ENCODE assay signal across 12 mouse cellular contexts in the genomic region with DNA sequence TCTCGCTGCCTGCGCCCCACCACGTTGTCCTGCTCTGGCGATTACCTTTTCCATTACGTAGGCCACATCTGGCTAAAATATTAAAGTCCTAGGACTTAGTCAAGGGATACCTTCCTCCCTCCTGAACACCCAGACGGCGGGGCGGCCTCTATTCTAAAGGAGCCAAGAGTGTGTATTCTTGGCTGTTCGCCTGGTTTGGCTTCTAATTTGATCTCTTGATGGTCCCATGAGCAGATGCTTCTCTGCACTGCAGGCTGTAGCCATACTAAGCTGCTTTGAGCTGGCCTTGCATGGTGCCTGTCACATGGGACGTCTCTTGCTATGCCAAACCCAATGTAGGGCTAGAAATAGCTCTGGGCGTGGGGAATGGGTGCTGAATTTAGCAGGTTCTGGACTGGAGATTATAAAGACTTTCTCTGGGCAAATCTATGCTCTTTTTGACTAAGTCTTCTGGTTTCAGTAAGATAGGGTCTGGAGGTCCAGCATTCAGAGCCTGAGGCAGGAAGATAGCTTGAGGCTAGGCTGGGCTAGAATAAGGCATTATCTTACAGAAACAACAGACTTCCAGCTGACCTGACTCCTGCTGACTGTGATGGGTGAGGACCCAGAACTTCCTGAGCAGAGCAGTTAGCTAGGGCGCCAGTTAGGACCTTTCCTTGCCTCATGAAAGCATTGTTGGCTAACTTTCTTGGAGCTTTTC. TPM values are rescaled to one million over a fixed set of nuclear protein-coding genes. Genes with fewer than 3 reads are reported as not detected.
DNase-seq lines count a peak whose midpoint lies in the region; ATAC-seq and TF ChIP-seq lines count a peak whose summit lies in the region.
"Had no signal": no experiment of that assay in that cellular context is flagged by ENCODE, and none has a peak within 500 bp of the region (broad histone marks: within the 10 kb centered on the region; RNA-seq: fewer than 3 reads in every experiment).

No protein-coding gene starts in this region.

- H3K9ac ChIP-seq in forebrain, embryonic 11.5 days (ENCODE audit: low read length) = no peak overlapping the region
- no peak overlapping the region for H3K9ac ChIP-seq in forebrain, embryonic 12.5 days
- H3K9ac ChIP-seq in heart, embryonic 13.5 days = no peak overlapping the region
- no peak overlapping the region for H3K9ac ChIP-seq in liver, postnatal 0 days (replicated peaks)
- H3K9ac ChIP-seq in kidney, embryonic 15.5 days = no peak overlapping the region
- H3K9ac ChIP-seq: hindbrain, embryonic 15.5 days; neural tube, embryonic 13.5 days had no signal

- peak; percentile 45 for DNase-seq in forebrain, embryonic 11.5 days (ENCODE audit: low spot score)
- peak; percentile 36 to 56 for DNase-seq in cerebellum, postnatal 36 days
- DNase-seq in liver, postnatal 0 days = no peak
- DNase-seq in urinary bladder, postnatal 14 days (ENCODE audit: low spot score) = no peak
- DNase-seq: right cerebral cortex, postnatal 4 days had no signal

- H3K4me2 ChIP-seq in forebrain, embryonic 11.5 days (ENCODE audit: low read depth, low read length, severe bottlenecking) = no peak overlapping the region
- H3K4me2 ChIP-seq in forebrain, embryonic 12.5 days = no peak overlapping the region
- no peak overlapping the region for H3K4me2 ChIP-seq in heart, embryonic 13.5 days
- no peak overlapping the region for H3K4me2 ChIP-seq in liver, postnatal 0 days (ENCODE audit: low read depth, low read length)
- H3K4me2 ChIP-seq in kidney, embryonic 15.5 days = no peak overlapping the region
- H3K4me2 ChIP-seq: hindbrain, embryonic 15.5 days; neural tube, embryonic 13.5 days had no signal

- no peaks in the 10 kb centered on the region for H3K4me1 ChIP-seq in forebrain, embryonic 11.5 days (replicated peaks; ENCODE audit: control insufficient read depth, insufficient read depth, low read length)
- no peaks in the 10 kb centered on the region for H3K4me1 ChIP-seq in forebrain, embryonic 12.5 days
- peaks cover 35% of the 10 kb centered on the region for H3K4me1 ChIP-seq in heart, embryonic 13.5 days
- 0 out of 2 replicates have a peak, but pooled peaks cover 2% of the 10 kb centered on the region for H3K4me1 ChIP-seq in liver, postnatal 0 days (ENCODE audit: insufficient read depth)
- no peaks in the 10 kb centered on the region for H3K4me1 ChIP-seq in kidney, embryonic 15.5 days
- H3K4me1 ChIP-seq: hindbrain, embryonic 15.5 days; midbrain, embryonic 10.5 days; neural tube, embryonic 13.5 days had no signal

- no peak for ATAC-seq in forebrain, embryonic 11.5 days (replicated peaks; ENCODE audit: low FRiP score)
- ATAC-seq in forebrain, embryonic 12.5 days (ENCODE audit: low FRiP score) = no peak
- ATAC-seq in heart, embryonic 13.5 days (ENCODE audit: extremely low read depth, insufficient number of reproducible peaks, low FRiP score, low TSS enrichment) = no peak
- ATAC-seq in liver, postnatal 0 days = peak; percentile 75
- ATAC-seq in kidney, embryonic 15.5 days (replicated peaks; ENCODE audit: low FRiP score) = no peak
- ATAC-seq in monocyte, adult 5-6 weeks (replicated peaks; ENCODE audit: insufficient number of reproducible peaks, low FRiP score, low TSS enrichment, poor library complexity, severe bottlenecking) = no peak

- no peaks in the 10 kb centered on the region for H3K27me3 ChIP-seq in forebrain, embryonic 11.5 days (ENCODE audit: control insufficient read depth, insufficient read depth, low read length)
- H3K27me3 ChIP-seq in forebrain, embryonic 12.5 days = no peaks in the 10 kb centered on the region
- H3K27me3 ChIP-seq in heart, embryonic 13.5 days (replicated peaks) = no peaks in the 10 kb centered on the region
- H3K27me3 ChIP-seq in liver, postnatal 0 days (ENCODE audit: insufficient read depth, low read length) = peaks cover 72% of the 10 kb centered on the region
- H3K27me3 ChIP-seq in kidney, embryonic 15.5 days = no peaks in the 10 kb centered on the region
- H3K27me3 ChIP-seq: hindbrain, embryonic 15.5 days; neural tube, embryonic 13.5 days had no signal

- no peak overlapping the region for H3K4me3 ChIP-seq in forebrain, embryonic 11.5 days (ENCODE audit: low read depth, low read length)
- H3K4me3 ChIP-seq in forebrain, embryonic 12.5 days (replicated peaks) = no peak overlapping the region
- no peak overlapping the region for H3K4me3 ChIP-seq in heart, embryonic 13.5 days
- H3K4me3 ChIP-seq in liver, postnatal 0 days (ENCODE audit: low read depth, low read length) = no peak overlapping the region
- H3K4me3 ChIP-seq in kidney, embryonic 15.5 days (replicated peaks) = no peak overlapping the region
- H3K4me3 ChIP-seq: hindbrain, embryonic 15.5 days; midbrain, embryonic 10.5 days; neural tube, embryonic 13.5 days had no signal

- WGBS in forebrain, embryonic 11.5 days = 90% methylated on average over 12 of the region's 12 CpGs
- 88% methylated on average over 12 of the region's 12 CpGs for WGBS in forebrain, embryonic 12.5 days
- WGBS in heart, embryonic 13.5 days = 75% methylated on average over 12 of the region's 12 CpGs
- 74% methylated on average over 12 of the region's 12 CpGs for WGBS in liver, postnatal 0 days (ENCODE audit: insufficient replicate concordance)
- 88% methylated on average over 12 of the region's 12 CpGs for WGBS in kidney, embryonic 15.5 days

- peak; percentile 75 for TF ChIP-seq EP300 in liver, postnatal 0 days (IDR thresholded peaks at IDR 0.05; ENCODE audit: low read depth)

- H3K27ac ChIP-seq in forebrain, embryonic 11.5 days (ENCODE audit: low read depth, low read length) = no peak overlapping the region
- no peak overlapping the region for H3K27ac ChIP-seq in forebrain, embryonic 12.5 days
- H3K27ac ChIP-seq in heart, embryonic 13.5 days (replicated peaks) = peak overlapping the region; percentile 40
- H3K27ac ChIP-seq in liver, postnatal 0 days (ENCODE audit: low read depth) = no peak overlapping the region
- no peak overlapping the region for H3K27ac ChIP-seq in kidney, embryonic 15.5 days
- H3K27ac ChIP-seq: hindbrain, embryonic 15.5 days; midbrain, embryonic 10.5 days; neural tube, embryonic 13.5 days had no signal

- H3K36me3 ChIP-seq in forebrain, embryonic 11.5 days (ENCODE audit: control insufficient read depth, insufficient read depth, low read length) = peaks cover 46% of the 10 kb centered on the region
- peaks cover 98% of the 10 kb centered on the region for H3K36me3 ChIP-seq in forebrain, embryonic 12.5 days (replicated peaks)
- peaks cover 100% of the 10 kb centered on the region for H3K36me3 ChIP-seq in heart, embryonic 13.5 days
- peaks cover 51% of the 10 kb centered on the region for H3K36me3 ChIP-seq in liver, postnatal 0 days (replicated peaks; ENCODE audit: insufficient read depth, low read length)
- H3K36me3 ChIP-seq in kidney, embryonic 15.5 days = peaks cover 100% of the 10 kb centered on the region

- H3K9me3 ChIP-seq in forebrain, embryonic 11.5 days (ENCODE audit: control insufficient read depth, low read length) = no peaks in the 10 kb centered on the region
- H3K9me3 ChIP-seq in forebrain, embryonic 12.5 days = no peaks in the 10 kb centered on the region
- no peaks in the 10 kb centered on the region for H3K9me3 ChIP-seq in heart, embryonic 13.5 days
- H3K9me3 ChIP-seq in liver, postnatal 0 days (ENCODE audit: low read length) = no peaks in the 10 kb centered on the region
- H3K9me3 ChIP-seq in kidney, embryonic 15.5 days (replicated peaks) = no peaks in the 10 kb centered on the region
- H3K9me3 ChIP-seq: hindbrain, embryonic 15.5 days; midbrain, embryonic 10.5 days; neural tube, embryonic 13.5 days had no signal

- TF ChIP-seq CTCF in liver, postnatal 0 days (IDR thresholded peaks at IDR 0.05; ENCODE audit: low read depth) = no peak

RNA-seq across cellular contexts. Expression of gene Gramd2, which starts 7.6 kb away (rescaled TPM):
- 0.40 and 0.48 TPM in 2 replicates for polyA plus RNA-seq in forebrain, embryonic 11.5 days (2014; fragmentation: Nextera tagmentation; extraction: Ambion mirVana)
- 0.40 and 0.49 TPM in 2 replicates for polyA plus RNA-seq in forebrain, embryonic 12.5 days (2016; fragmentation: Nextera tagmentation; extraction: Ambion mirVana)
- 0.24 and 0.29 TPM in 2 replicates for polyA plus RNA-seq in heart, embryonic 13.5 days (2015; fragmentation: Nextera tagmentation; extraction: Ambion mirVana)
- polyA plus RNA-seq in liver, postnatal 0 days (2015; fragmentation: Nextera tagmentation; extraction: Ambion mirVana) = 0.21 and 0.22 TPM in 2 replicates
- polyA plus RNA-seq in kidney, embryonic 15.5 days (2015; fragmentation: Nextera tagmentation; extraction: Ambion mirVana) = 0.95 and 1.0 TPM in 2 replicates
- total RNA-seq in monocyte, adult 5-6 weeks (2017) = 0.19 to 0.53 TPM (median 0.49 TPM) in 3 replicates

RNA-seq across cellular contexts. Expression of gene Pkm, which starts 16.2 kb away (rescaled TPM):
- 2,195 and 2,371 TPM in 2 replicates for polyA plus RNA-seq in forebrain, embryonic 11.5 days (2014; fragmentation: Nextera tagmentation; extraction: Ambion mirVana)
- 1,825 and 1,829 TPM in 2 replicates for polyA plus RNA-seq in forebrain, embryonic 12.5 days (2016; fragmentation: Nextera tagmentation; extraction: Ambion mirVana)
- 1,816 and 1,974 TPM in 2 replicates for polyA plus RNA-seq in heart, embryonic 13.5 days (2015; fragmentation: Nextera tagmentation; extraction: Ambion mirVana)
- polyA plus RNA-seq in liver, postnatal 0 days (2015; fragmentation: Nextera tagmentation; extraction: Ambion mirVana) = 108 and 117 TPM in 2 replicates
- 1,267 and 1,340 TPM in 2 replicates for polyA plus RNA-seq in kidney, embryonic 15.5 days (2015; fragmentation: Nextera tagmentation; extraction: Ambion mirVana)
- total RNA-seq in monocyte, adult 5-6 weeks (2017) = 498 to 575 TPM (median 546 TPM) in 3 replicates

RNA-seq across cellular contexts. Expression of gene Parp6, which starts 55.3 kb away (rescaled TPM):
- polyA plus RNA-seq in forebrain, embryonic 11.5 days (2014; fragmentation: Nextera tagmentation; extraction: Ambion mirVana) = 77.3 and 85.4 TPM in 2 replicates
- polyA plus RNA-seq in forebrain, embryonic 12.5 days (2016; fragmentation: Nextera tagmentation; extraction: Ambion mirVana) = 105 and 116 TPM in 2 replicates
- polyA plus RNA-seq in heart, embryonic 13.5 days (2015; fragmentation: Nextera tagmentation; extraction: Ambion mirVana) = 16.6 and 18.1 TPM in 2 replicates
- polyA plus RNA-seq in liver, postnatal 0 days (2015; fragmentation: Nextera tagmentation; extraction: Ambion mirVana) = 3.0 and 3.5 TPM in 2 replicates
- polyA plus RNA-seq in kidney, embryonic 15.5 days (2015; fragmentation: Nextera tagmentation; extraction: Ambion mirVana) = 22.9 and 27.6 TPM in 2 replicates
- total RNA-seq in monocyte, adult 5-6 weeks (2017) = 19.9 to 29.5 TPM (median 25.5 TPM) in 3 replicates

Comparison
In these comparisons a context has a peak if more than half of its experiments do, and no peak if none do; other contexts are left out.
1. DNase-seq: peak in forebrain, embryonic 11.5 days (single experiment) and cerebellum, postnatal 36 days (2 of 2); none in liver, postnatal 0 days (single experiment) and urinary bladder, postnatal 14 days (single experiment).
2. RNA of gene Pkm, which starts 16.2 kb away (polyA plus RNA-seq): 2,195 to 2,371 TPM in forebrain, embryonic 11.5 days, 1,825 to 1,829 TPM in forebrain, embryonic 12.5 days, 1,816 to 1,974 TPM in heart, embryonic 13.5 days and 1,267 to 1,340 TPM in kidney, embryonic 15.5 days; 108 to 117 TPM in liver, postnatal 0 days; every median in the first group is over 10 times any median in the second.